Mouse (Mus musculus) cerebellum, adult 11 months (tissue): ENCODE results near the gene Adss.

Experiments used
- DNase-seq: peaks from one replicate; pipeline ENCODE4 v3.0.0; 2022

The Adss gene

GRCm38 (mm10) chr1:177727883-177728525 lies 68.3 kb downstream of the Adss start:
- DNase-seq: no peak

- DNase-seq: no peak
Measured at GRCm38 (mm10) chr1:177726870-177727269, 69.4 kb downstream of the Adss start.

- no peak for DNase-seq
Measured at GRCm38 (mm10) chr1:177723786-177724185, 72.5 kb downstream of the Adss start.

- no peak for DNase-seq
Measured at GRCm38 (mm10) chr1:177719029-177719427, 77.3 kb downstream of the Adss start.

DNA sequence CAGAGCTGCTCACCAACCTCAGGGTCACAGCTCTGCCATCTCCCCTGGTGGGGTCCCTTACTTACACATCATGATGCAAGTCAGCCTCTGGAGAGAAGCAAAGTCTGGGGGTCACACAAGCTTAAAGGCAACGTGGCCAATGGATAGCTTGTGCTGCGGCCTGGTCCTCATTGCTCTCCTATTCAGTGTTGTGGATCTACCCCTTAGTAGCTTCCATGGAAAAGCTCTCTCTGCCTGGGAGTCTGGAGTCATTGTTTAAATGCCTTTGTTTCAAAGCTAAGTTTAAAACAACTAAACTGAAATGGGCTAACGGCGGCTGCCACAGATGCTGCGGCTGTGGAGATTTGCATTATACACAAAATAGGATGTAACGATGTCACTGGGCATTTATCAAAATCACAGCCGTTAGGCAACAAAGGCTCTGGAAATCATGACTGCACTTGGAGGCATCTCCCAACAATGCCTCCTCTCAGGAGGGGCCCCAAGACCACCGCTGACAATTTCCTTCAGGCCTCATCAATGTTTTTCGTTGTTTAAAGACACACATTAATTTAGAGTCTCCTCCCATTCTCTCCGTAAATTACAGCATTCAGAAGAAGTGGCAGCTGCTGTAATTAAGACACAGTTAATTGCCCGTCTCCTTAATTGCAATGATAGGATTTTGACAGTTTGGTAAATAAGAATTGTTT lies 77.8 kb downstream of the Adss start:
- DNase-seq: no peak

- no peak for DNase-seq
Measured at GRCm38 (mm10) chr1:177717057-177717835, 79.1 kb downstream of the Adss start.

DNA sequence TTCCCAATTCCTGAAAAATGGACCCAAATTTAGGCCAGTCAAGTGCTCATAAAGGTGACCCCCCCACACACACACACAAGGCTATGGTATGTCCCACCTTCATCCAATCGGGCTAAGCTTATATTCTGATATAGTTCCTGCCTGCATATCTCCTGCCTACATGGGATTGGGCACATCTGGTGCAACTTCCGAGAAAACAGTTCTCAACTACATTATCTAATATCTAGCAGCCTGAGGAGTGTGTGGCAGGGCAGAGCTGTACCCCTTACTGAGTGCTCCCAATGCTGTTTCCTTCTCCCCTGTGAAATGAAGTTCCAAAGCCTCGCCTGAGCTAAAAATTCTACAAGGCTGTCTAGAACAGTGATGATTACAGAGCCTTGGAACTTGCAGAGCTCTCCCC lies 79.9 kb downstream of the Adss start:
- DNase-seq: no peak

GRCm38 (mm10) chr1:177714397-177715012 lies 81.8 kb downstream of the Adss start:
- DNase-seq: no peak

DNA sequence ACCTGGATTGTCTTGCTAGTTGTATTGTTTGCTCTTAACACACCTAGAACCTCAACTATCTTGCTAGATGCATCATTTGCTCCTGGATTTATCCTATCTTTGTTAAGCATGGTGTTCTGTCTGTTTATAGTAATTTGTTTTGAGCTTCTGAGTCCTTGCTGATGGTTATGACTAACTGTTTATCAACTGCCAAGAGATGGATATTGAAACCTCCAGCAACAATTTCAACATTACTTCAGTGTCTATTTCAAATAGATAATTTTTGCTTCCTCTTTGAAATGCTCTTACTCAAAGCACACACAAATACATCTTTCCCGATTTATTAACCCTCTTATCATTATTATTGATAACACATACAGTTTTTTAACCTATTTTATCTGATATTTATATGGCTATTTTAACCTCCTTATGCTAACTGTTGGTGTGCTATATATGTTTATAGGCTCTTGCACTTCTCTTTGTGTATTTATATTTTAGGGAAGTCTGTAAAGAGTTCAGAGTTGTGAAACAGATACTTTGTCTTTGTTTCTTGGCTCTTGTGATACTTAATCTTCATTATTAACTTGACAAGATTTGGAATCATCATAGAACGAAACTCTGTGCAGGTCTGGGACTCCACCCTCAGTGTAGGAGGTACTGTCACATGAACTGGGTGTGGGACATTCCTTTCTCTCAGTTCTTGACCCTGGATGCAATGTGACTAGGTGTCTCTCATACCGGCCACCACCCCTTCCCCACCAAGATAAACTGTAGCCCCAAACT lies 82.5 kb downstream of the Adss start:
- DNase-seq: no peak
